Comparison of ENCODE assay signal across 1 mouse cellular context in the genomic region with DNA sequence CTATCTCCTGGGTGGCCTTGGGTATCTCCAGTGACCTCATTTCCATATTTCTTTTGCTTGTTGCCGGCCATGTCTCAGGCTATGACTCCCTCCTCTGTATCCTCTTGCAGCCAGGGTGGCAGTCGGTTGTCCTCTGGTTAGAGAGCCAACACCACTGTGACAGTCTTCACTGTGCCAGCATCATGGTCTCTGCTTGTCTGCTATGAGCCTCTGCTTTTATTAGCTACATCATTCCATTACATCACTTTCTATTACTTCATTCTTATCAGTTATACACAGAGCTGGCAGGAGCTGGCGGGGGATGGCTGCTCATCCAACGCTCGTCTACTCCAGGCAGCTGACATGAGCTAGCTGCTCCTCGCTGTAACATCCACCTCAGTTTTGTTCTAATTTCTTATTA.
A peak's percentile ranks its signal among the peaks of the same experiment; 100 is the strongest.
TF ChIP-seq lines count a peak whose summit lies in the region.

No protein-coding gene starts in this region.

TF ChIP-seq in MEL, 35 proteins besides CTCF, POLR2A, EP300 and RAD21:
- TF ChIP-seq MYC (IDR thresholded peaks at IDR 0.05; ENCODE audit: low read depth, low read length) = 0 out of 2 replicates have a peak, but pooled peaks have one; percentile 48
- no peak for TF ChIP-seq ZMIZ1 (IDR thresholded peaks at IDR 0.05; ENCODE audit: low read depth, low read length)
- no peak for TF ChIP-seq ZC3H11A (IDR thresholded peaks at IDR 0.05; ENCODE audit: low read depth, low read length)
- peak; percentile 33; the same call in 1 of the 2 replicates for TF ChIP-seq RCOR1 (IDR thresholded peaks at IDR 0.05; ENCODE audit: low read depth, low read length)
- TF ChIP-seq MXI1 (IDR thresholded peaks at IDR 0.05; ENCODE audit: low read depth, low read length) = no peak
- TF ChIP-seq SIN3A (IDR thresholded peaks at IDR 0.05; ENCODE audit: low read length) = peak; percentile 72
- no peak for TF ChIP-seq CHD1 (IDR thresholded peaks at IDR 0.05; ENCODE audit: low read depth, low read length)
- TF ChIP-seq TAL1 (IDR thresholded peaks at IDR 0.05; ENCODE audit: low read length) = peak; percentile 84
- TF ChIP-seq SMC3 (IDR thresholded peaks at IDR 0.05; ENCODE audit: low read depth, low read length) = no peak
- no peak for TF ChIP-seq MEF2A (IDR thresholded peaks at IDR 0.05; ENCODE audit: extremely low read depth, insufficient replicate concordance, low read depth, low read length, poor library complexity, severe bottlenecking)
- TF ChIP-seq ELF1 (IDR thresholded peaks at IDR 0.05; ENCODE audit: low read depth, low read length) = no peak
- TF ChIP-seq ETS1 (IDR thresholded peaks at IDR 0.05; ENCODE audit: low read depth, low read length) = peak; percentile 98
- no peak for TF ChIP-seq POLR2AphosphoS2 (IDR thresholded peaks at IDR 0.05; ENCODE audit: low read length)
- TF ChIP-seq MAFK (IDR thresholded peaks at IDR 0.05; ENCODE audit: borderline replicate concordance, low read depth, low read length) = no peak
- no peak for TF ChIP-seq ZNF384 (IDR thresholded peaks at IDR 0.05; ENCODE audit: low read depth, low read length)
- TF ChIP-seq NELFE (IDR thresholded peaks at IDR 0.05; ENCODE audit: low read depth, low read length) = no peak
- TF ChIP-seq UBTF (IDR thresholded peaks at IDR 0.05; ENCODE audit: borderline replicate concordance, insufficient read depth, low read depth, low read length) = no peak
- TF ChIP-seq MAZ (IDR thresholded peaks at IDR 0.05; ENCODE audit: low read depth, low read length) = no peak
- no peak for TF ChIP-seq ZKSCAN1 (IDR thresholded peaks at IDR 0.05; ENCODE audit: low read depth, low read length)
- TF ChIP-seq TCF12 (IDR thresholded peaks at IDR 0.05; ENCODE audit: low read depth, low read length) = peak; percentile 67
- TF ChIP-seq POLR2AphosphoS5 (IDR thresholded peaks at IDR 0.05; ENCODE audit: borderline replicate concordance, low read depth, low read length) = no peak
- peak; percentile 67 for TF ChIP-seq GATA1 (IDR thresholded peaks at IDR 0.05; ENCODE audit: low read depth, low read length)
- TF ChIP-seq GABPA (IDR thresholded peaks at IDR 0.05; ENCODE audit: low read depth, low read length) = no peak
- TF ChIP-seq USF2 (IDR thresholded peaks at IDR 0.05; ENCODE audit: borderline replicate concordance in 1 of 2, insufficient read depth in 1 of 2, low read depth in 1 of 2, low read length in 2 of 2) = no peak
- 0 out of 2 replicates have a peak, but pooled peaks have one; percentile 25 for TF ChIP-seq TBP (IDR thresholded peaks at IDR 0.05; ENCODE audit: low read depth, low read length)
- TF ChIP-seq USF1 (IDR thresholded peaks at IDR 0.05; ENCODE audit: low read depth, low read length) = no peak
- TF ChIP-seq JUND (IDR thresholded peaks at IDR 0.05; ENCODE audit: low read depth, low read length) = no peak
- TF ChIP-seq MAX (IDR thresholded peaks at IDR 0.05; ENCODE audit: low read length) = no peak
- TF ChIP-seq BHLHE40 (IDR thresholded peaks at IDR 0.05; ENCODE audit: borderline replicate concordance, low read depth, low read length) = no peak
- TF ChIP-seq NRF1 (IDR thresholded peaks at IDR 0.05; ENCODE audit: insufficient read depth, low read depth, low read length, poor library complexity, severe bottlenecking) = no peak
- TF ChIP-seq KAT2A (conservative IDR thresholded peaks at IDR 0.05; ENCODE audit: low read depth, low read length) = no peak
- no peak for TF ChIP-seq MYB (IDR thresholded peaks at IDR 0.05; ENCODE audit: low read depth, low read length)
- TF ChIP-seq E2F4 (IDR thresholded peaks at IDR 0.05; ENCODE audit: borderline replicate concordance, low read depth, low read length) = no peak
- TF ChIP-seq HCFC1 (IDR thresholded peaks at IDR 0.05; ENCODE audit: low read depth, low read length) = no peak
